Mouse (Mus musculus): Measurements from ENCODE around the gene Lonrf2. TPM values are rescaled to one million over a fixed set of nuclear protein-coding genes. Genes with fewer than 3 reads are reported as not detected.

Gene Lonrf2
- total and polyA plus RNA-seq, 3 experiments = not detected

DNA sequence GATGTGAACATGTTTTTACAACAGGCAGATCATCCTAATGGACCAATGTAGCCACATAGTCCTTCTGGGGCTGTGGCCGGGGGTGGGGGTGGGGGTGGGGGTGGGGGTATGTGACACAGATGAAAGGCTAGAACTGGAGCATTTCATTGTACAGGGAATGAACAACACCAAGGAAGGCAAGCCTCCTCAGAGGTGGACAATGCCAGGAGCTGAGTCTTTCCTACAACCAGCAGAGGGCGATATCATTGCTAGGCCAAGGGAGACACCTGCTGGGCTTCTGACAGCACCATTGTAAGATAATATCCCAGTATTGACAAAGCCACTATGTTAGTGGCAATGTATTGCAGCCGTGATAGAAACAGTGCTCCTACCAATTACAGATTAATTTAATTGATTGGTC, 37.2 kb downstream of the Lonrf2 start (continued):
- no peak for TF ChIP-seq NRF1 (IDR thresholded peaks at IDR 0.05; ENCODE audit: low read depth, low read length)
- no peak for TF ChIP-seq CHD2 (IDR thresholded peaks at IDR 0.05; ENCODE audit: low read length)
- TF ChIP-seq POLR2A (IDR thresholded peaks at IDR 0.05; ENCODE audit: low read depth, low read length) = no peak
- no peak for TF ChIP-seq SIN3A (IDR thresholded peaks at IDR 0.05; ENCODE audit: low read length)

DNA sequence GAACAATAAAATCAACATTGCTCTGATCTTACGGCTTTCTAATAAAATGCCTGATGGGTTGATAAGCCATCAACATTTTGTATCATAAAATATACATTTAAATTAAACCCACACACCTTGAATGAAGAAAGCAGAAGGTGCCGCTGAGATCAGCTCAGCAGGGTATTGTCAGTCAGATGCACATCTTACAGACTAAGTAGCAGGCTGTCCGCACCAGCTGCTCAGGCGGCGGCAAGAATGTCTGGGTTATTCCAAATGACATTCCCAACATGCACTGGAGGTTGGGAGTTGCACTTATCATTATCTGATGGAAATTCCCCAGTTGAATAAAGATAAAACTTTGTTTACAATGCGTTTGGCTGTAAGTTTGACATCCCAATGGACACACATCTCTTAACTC, 39.6 kb downstream of the Lonrf2 start:
- no peak overlapping the region for H3K27ac ChIP-seq (ENCODE audit: insufficient read depth, low read depth)
- H3K4me1 ChIP-seq (ENCODE audit: control insufficient read depth in 1 of 2, insufficient read depth in 2 of 2) = no peaks in the 10 kb centered on the region
- no peaks in the 10 kb centered on the region for H3K36me3 ChIP-seq (replicated peaks in 1 of 2; ENCODE audit: control insufficient read depth in 1 of 2, insufficient read depth in 1 of 2, low read length in 1 of 2)
- in situ Hi-C loops (cut with MboI; ENCODE audit: low pct_ligation_motif_present, low pct_unique_long_range_greater_than_20kb, low sequenced_read_pairs) (no loop called here), dilution Hi-C loops (cut with MboI; ENCODE audit: extremely low pct_ligation_motif_present, extremely low pct_unique_long_range_greater_than_20kb, low sequenced_read_pairs) (no loop called here)
- H3K79me2 ChIP-seq (replicated peaks; ENCODE audit: control insufficient read depth, extremely low read depth, insufficient read depth, poor library complexity, severe bottlenecking) = no peaks in the 10 kb centered on the region
- no peaks in the 10 kb centered on the region for H3K27me3 ChIP-seq (replicated peaks)
- H3K9ac ChIP-seq (ENCODE audit: insufficient read depth, low read depth) = no peak overlapping the region
- no peaks in the 10 kb centered on the region for H3K9me3 ChIP-seq (replicated peaks; ENCODE audit: low read length)
- no peak overlapping the region for H3K4me3 ChIP-seq (replicated peaks in 1 of 3; ENCODE audit: low read depth in 2 of 3, low read length in 2 of 3, poor library complexity in 1 of 3)
- no peak for DNase-seq (ENCODE audit: extremely low read depth)
- no peak overlapping the region for H3K4me2 ChIP-seq (ENCODE audit: insufficient read depth, low read depth, poor library complexity, severe bottlenecking)
- no peak for TF ChIP-seq ETS1 (conservative IDR thresholded peaks at IDR 0.05; ENCODE audit: low read depth, low read length)
- TF ChIP-seq HCFC1 (IDR thresholded peaks at IDR 0.05; ENCODE audit: low read depth, low read length) = no peak
- TF ChIP-seq ZNF384 (IDR thresholded peaks at IDR 0.05; ENCODE audit: low read depth, low read length) = no peak
- no peak for TF ChIP-seq RAD21 (IDR thresholded peaks at IDR 0.05; ENCODE audit: low read depth, low read length)
- no peak for TF ChIP-seq ZMIZ1 (IDR thresholded peaks at IDR 0.05; ENCODE audit: low read depth, low read length)
- no peak for TF ChIP-seq MYC (IDR thresholded peaks at IDR 0.05; ENCODE audit: low read depth, low read length)
- TF ChIP-seq TCF12 (IDR thresholded peaks at IDR 0.05; ENCODE audit: low read depth, low read length) = no peak
- TF ChIP-seq E2F4 (IDR thresholded peaks at IDR 0.05; ENCODE audit: insufficient replicate concordance, low read depth, low read length) = no peak

- Histone ChIP-seq H3K9me3 (replicated peaks; ENCODE audit: low read length) (no peaks in the 10 kb centered on the region), H3K27ac (ENCODE audit: insufficient read depth, low read depth) (no peak overlapping the region), H3K9ac (ENCODE audit: insufficient read depth, low read depth) (no peak overlapping the region), H3K36me3 (replicated peaks in 1 of 2; ENCODE audit: control insufficient read depth in 1 of 2, insufficient read depth in 1 of 2, low read length in 1 of 2) (no peaks in the 10 kb centered on the region), H3K4me2 (ENCODE audit: insufficient read depth, low read depth, poor library complexity, severe bottlenecking) (no peak overlapping the region), H3K4me1 (ENCODE audit: control insufficient read depth in 1 of 2, insufficient read depth in 2 of 2) (0 out of 4 replicates have a peak, but pooled peaks cover 0 to 2% of the 10 kb centered on the region in 2 experiments), H3K27me3 (replicated peaks) (no peaks in the 10 kb centered on the region), H3K4me3 (replicated peaks in 1 of 3; ENCODE audit: low read depth in 2 of 3, low read length in 2 of 3, poor library complexity in 1 of 3) (no peak overlapping the region), H3K79me2 (replicated peaks; ENCODE audit: control insufficient read depth, extremely low read depth, insufficient read depth, poor library complexity, severe bottlenecking) (no peaks in the 10 kb centered on the region)
- in situ Hi-C loops (cut with MboI; ENCODE audit: low pct_ligation_motif_present, low pct_unique_long_range_greater_than_20kb, low sequenced_read_pairs) = no loop called here
- TF ChIP-seq RAD21 (IDR thresholded peaks at IDR 0.05; ENCODE audit: low read depth, low read length) (no peak), MAZ (IDR thresholded peaks at IDR 0.05; ENCODE audit: low read depth, low read length) (no peak), ZMIZ1 (IDR thresholded peaks at IDR 0.05; ENCODE audit: low read depth, low read length) (no peak), USF2 (conservative IDR thresholded peaks at IDR 0.05; ENCODE audit: low read depth, low read length) (no peak), JUND (conservative IDR thresholded peaks at IDR 0.05; ENCODE audit: low read depth, low read length) (no peak), PAX5 (IDR thresholded peaks at IDR 0.05; ENCODE audit: low read length) (no peak), ETS1 (conservative IDR thresholded peaks at IDR 0.05; ENCODE audit: low read depth, low read length) (no peak), MEF2A (IDR thresholded peaks at IDR 0.05; ENCODE audit: borderline replicate concordance, low read depth, low read length) (no peak), CHD1 (IDR thresholded peaks at IDR 0.05; ENCODE audit: low read depth, low read length) (no peak), MXI1 (IDR thresholded peaks at IDR 0.05; ENCODE audit: low read depth, low read length) (no peak), SMC3 (IDR thresholded peaks at IDR 0.05; ENCODE audit: low read depth, low read length) (no peak), TCF12 (IDR thresholded peaks at IDR 0.05; ENCODE audit: low read depth, low read length) (no peak), CTCF (conservative IDR thresholded peaks at IDR 0.05 in 1 of 2, IDR thresholded peaks at IDR 0.05 in 1 of 2; ENCODE audit: low read depth in 2 of 2, low read length in 2 of 2) (no peak), RCOR1 (conservative IDR thresholded peaks at IDR 0.05; ENCODE audit: low read depth, low read length) (no peak), HCFC1 (IDR thresholded peaks at IDR 0.05; ENCODE audit: low read depth, low read length) (no peak), ZC3H11A (IDR thresholded peaks at IDR 0.05; ENCODE audit: low read depth, low read length) (no peak), GABPA (IDR thresholded peaks at IDR 0.05; ENCODE audit: insufficient replicate concordance, low read depth, low read length) (no peak), JUN (IDR thresholded peaks at IDR 0.05; ENCODE audit: insufficient read depth, low read depth, low read length) (no peak)
- no peak for DNase-seq (ENCODE audit: extremely low read depth)
- dilution Hi-C loops (cut with MboI; ENCODE audit: extremely low pct_ligation_motif_present, extremely low pct_unique_long_range_greater_than_20kb, low sequenced_read_pairs) = no loop called here
Measured at GRCm38 (mm10) chr1:38795496-38795895, 41.0 kb downstream of the Lonrf2 start.
